Mouse (Mus musculus) bone marrow macrophage, adult 2 months (primary cell): ENCODE results near the gene Lrrc40.

ENCODE experiments used
- CTCF ChIP-seq: IDR thresholded peaks from 2 replicates; pipeline ENCODE4 v1.5.1; 2012; ENCODE audit warnings: low read depth, mild to moderate bottlenecking, low read length, moderate library complexity
- POLR2A ChIP-seq: IDR thresholded peaks from 2 replicates; pipeline ENCODE4 v1.6.1; 2012; ENCODE audit warnings: mild to moderate bottlenecking, low read depth, low read length, borderline replicate concordance

DNA sequence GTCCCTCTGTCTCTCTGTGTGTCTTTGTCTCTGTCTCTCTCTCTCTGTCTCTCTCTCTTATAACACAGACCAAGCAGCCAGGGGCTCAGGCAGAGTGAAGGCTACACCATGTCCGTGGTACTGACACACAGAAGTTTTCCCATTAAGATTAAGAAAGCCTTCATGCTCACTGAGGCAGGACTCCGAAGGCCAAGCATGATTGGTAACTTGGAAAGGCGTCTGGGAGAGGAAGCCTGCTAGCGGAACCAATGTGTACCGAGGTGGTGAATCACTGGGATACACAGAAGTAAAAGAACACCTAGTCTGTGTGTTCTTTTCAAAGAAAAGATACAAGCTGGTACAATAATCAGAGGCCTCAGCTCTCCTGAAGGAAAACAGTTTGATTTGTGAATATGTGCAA is 41.4 kb downstream of the Lrrc40 start:
- no peak for TF ChIP-seq CTCF
- TF ChIP-seq POLR2A = no peak
